Mouse (Mus musculus): Measurements from ENCODE around the gene Npff. TPM values are rescaled to one million over a fixed set of nuclear protein-coding genes. Genes with fewer than 3 reads are reported as not detected.

Gene Npff
- polyA plus RNA-seq, 1 experiment from 2014 or later = 2.0 TPM

- WGBS = under 1% methylated on average over 43 of the region's 43 CpGs
- Histone ChIP-seq H3K4me2 (ENCODE audit: low read depth, low read length) (peak within 1 kb of the TSS; percentile 86), H3K4me3 (replicated peaks; ENCODE audit: low read length) (peak within 1 kb of the TSS; percentile 57), H3K27me3 (ENCODE audit: control insufficient read depth, insufficient read depth, low read length) (no peaks in the 10 kb centered on the region), H3K4me1 (ENCODE audit: control insufficient read depth, insufficient read depth, low read length) (peaks cover 37% of the 10 kb centered on the region), H3K36me3 (ENCODE audit: control insufficient read depth, insufficient read depth, low read length) (no peaks in the 10 kb centered on the region), H3K9me3 (replicated peaks; ENCODE audit: control insufficient read depth, low read length) (no peaks in the 10 kb centered on the region), H3K27ac (ENCODE audit: low read length) (peak within 1 kb of the TSS; percentile 81), H3K9ac (ENCODE audit: low read length) (peak within 1 kb of the TSS; percentile 75)
- ATAC-seq (ENCODE audit: insufficient read depth, low FRiP score) = no peak
These were observed 7.9 kb downstream of the Npff start, which contains the start of gene Map3k12 for GRCm38 (mm10) chr15:102516728-102517404. Map3k12 (minus strand) TSS chr15:102517064.

GRCm38 (mm10) chr15:102516293-102516692, 8.4 kb downstream of the Npff start:
- H3K9me3 ChIP-seq (replicated peaks; ENCODE audit: control insufficient read depth, low read length) = no peaks in the 10 kb centered on the region
- 2% methylated on average over 12 of the region's 12 CpGs for WGBS
- ATAC-seq (ENCODE audit: insufficient read depth, low FRiP score) = no peak

GRCm38 (mm10) chr15:102515791-102516190, 9.0 kb downstream of the Npff start:
- H3K27ac ChIP-seq (ENCODE audit: low read length) = no peak overlapping the region
- H3K4me2 ChIP-seq (ENCODE audit: low read depth, low read length) = peak overlapping the region; percentile 86
- H3K36me3 ChIP-seq (ENCODE audit: control insufficient read depth, insufficient read depth, low read length) = no peaks in the 10 kb centered on the region
- H3K4me3 ChIP-seq (replicated peaks; ENCODE audit: low read length) = peak overlapping the region; percentile 57
- H3K27me3 ChIP-seq (ENCODE audit: control insufficient read depth, insufficient read depth, low read length) = no peaks in the 10 kb centered on the region
- WGBS = 30% methylated on average over 4 of the region's 4 CpGs
- H3K4me1 ChIP-seq (ENCODE audit: control insufficient read depth, insufficient read depth, low read length) = peaks cover 46% of the 10 kb centered on the region
- no peak for ATAC-seq (ENCODE audit: insufficient read depth, low FRiP score)
- H3K9ac ChIP-seq (ENCODE audit: low read length) = peak overlapping the region; percentile 75; the same call in 1 of the 2 replicates
- H3K9me3 ChIP-seq (replicated peaks; ENCODE audit: control insufficient read depth, low read length) = no peaks in the 10 kb centered on the region

More at GRCm38 (mm10) chr15:102516293-102516692, 8.4 kb downstream of the Npff start:
- Histone ChIP-seq H3K4me1 (ENCODE audit: control insufficient read depth, insufficient read depth, low read length) (peaks cover 42% of the 10 kb centered on the region), H3K27me3 (ENCODE audit: control insufficient read depth, insufficient read depth, low read length) (no peaks in the 10 kb centered on the region), H3K4me2 (ENCODE audit: low read depth, low read length) (peak overlapping the region; percentile 86), H3K36me3 (ENCODE audit: control insufficient read depth, insufficient read depth, low read length) (no peaks in the 10 kb centered on the region), H3K4me3 (replicated peaks; ENCODE audit: low read length) (peak overlapping the region; percentile 57), H3K9ac (ENCODE audit: low read length) (peak overlapping the region; percentile 75), H3K27ac (ENCODE audit: low read length) (peak overlapping the region; percentile 81; the same call in 1 of the 2 replicates)

- ATAC-seq (ENCODE audit: insufficient read depth, low FRiP score) = no peak
- 90% methylated on average over 2 of the region's 2 CpGs for WGBS
- no peaks in the 10 kb centered on the region for H3K36me3 ChIP-seq (ENCODE audit: control insufficient read depth, insufficient read depth, low read length)
- H3K27ac ChIP-seq (ENCODE audit: low read length) = no peak overlapping the region
- no peaks in the 10 kb centered on the region for H3K27me3 ChIP-seq (ENCODE audit: control insufficient read depth, insufficient read depth, low read length)
- no peak overlapping the region for H3K4me3 ChIP-seq (replicated peaks; ENCODE audit: low read length)
- no peak overlapping the region for H3K4me2 ChIP-seq (ENCODE audit: low read depth, low read length)
- no peak overlapping the region for H3K9ac ChIP-seq (ENCODE audit: low read length)
- H3K9me3 ChIP-seq (replicated peaks; ENCODE audit: control insufficient read depth, low read length) = no peaks in the 10 kb centered on the region
- H3K4me1 ChIP-seq (ENCODE audit: control insufficient read depth, insufficient read depth, low read length) = peaks cover 42% of the 10 kb centered on the region
These were observed 9.5 kb downstream of the Npff start for GRCm38 (mm10) chr15:102515261-102515660.

GRCm38 (mm10) chr15:102513004-102513403, 11.7 kb downstream of the Npff start:
- 83% methylated on average over 3 of the region's 3 CpGs for WGBS
- Histone ChIP-seq H3K4me2 (ENCODE audit: low read depth, low read length) (no peak overlapping the region), H3K9ac (ENCODE audit: low read length) (no peak overlapping the region), H3K9me3 (replicated peaks; ENCODE audit: control insufficient read depth, low read length) (no peaks in the 10 kb centered on the region), H3K4me1 (ENCODE audit: control insufficient read depth, insufficient read depth, low read length) (peaks cover 38% of the 10 kb centered on the region), H3K36me3 (ENCODE audit: control insufficient read depth, insufficient read depth, low read length) (no peaks in the 10 kb centered on the region), H3K27me3 (ENCODE audit: control insufficient read depth, insufficient read depth, low read length) (no peaks in the 10 kb centered on the region), H3K4me3 (replicated peaks; ENCODE audit: low read length) (no peak overlapping the region), H3K27ac (ENCODE audit: low read length) (no peak overlapping the region)
- no peak for ATAC-seq (ENCODE audit: insufficient read depth, low FRiP score)

GRCm38 (mm10) chr15:102512471-102512870, 12.3 kb downstream of the Npff start:
- Histone ChIP-seq H3K27ac (ENCODE audit: low read length) (no peak overlapping the region), H3K36me3 (ENCODE audit: control insufficient read depth, insufficient read depth, low read length) (no peaks in the 10 kb centered on the region), H3K9ac (ENCODE audit: low read length) (no peak overlapping the region), H3K4me2 (ENCODE audit: low read depth, low read length) (no peak overlapping the region), H3K9me3 (replicated peaks; ENCODE audit: control insufficient read depth, low read length) (no peaks in the 10 kb centered on the region), H3K27me3 (ENCODE audit: control insufficient read depth, insufficient read depth, low read length) (no peaks in the 10 kb centered on the region), H3K4me1 (ENCODE audit: control insufficient read depth, insufficient read depth, low read length) (peaks cover 38% of the 10 kb centered on the region), H3K4me3 (replicated peaks; ENCODE audit: low read length) (no peak overlapping the region)
- ATAC-seq (ENCODE audit: insufficient read depth, low FRiP score) = no peak

GRCm38 (mm10) chr15:102512010-102512409, 12.7 kb downstream of the Npff start:
- no peak for ATAC-seq (ENCODE audit: insufficient read depth, low FRiP score)
- no peak overlapping the region for H3K9ac ChIP-seq (ENCODE audit: low read length)
- no peak overlapping the region for H3K4me3 ChIP-seq (replicated peaks; ENCODE audit: low read length)
- H3K27me3 ChIP-seq (ENCODE audit: control insufficient read depth, insufficient read depth, low read length) = no peaks in the 10 kb centered on the region
- H3K4me1 ChIP-seq (ENCODE audit: control insufficient read depth, insufficient read depth, low read length) = peaks cover 38% of the 10 kb centered on the region
- H3K4me2 ChIP-seq (ENCODE audit: low read depth, low read length) = no peak overlapping the region
- 45% methylated on average over 5 of the region's 5 CpGs for WGBS
- no peaks in the 10 kb centered on the region for H3K36me3 ChIP-seq (ENCODE audit: control insufficient read depth, insufficient read depth, low read length)
- H3K9me3 ChIP-seq (replicated peaks; ENCODE audit: control insufficient read depth, low read length) = no peaks in the 10 kb centered on the region
- peak overlapping the region; percentile 80; the same call in 1 of the 2 replicates for H3K27ac ChIP-seq (ENCODE audit: low read length)

GRCm38 (mm10) chr15:102511285-102511833, 13.4 kb downstream of the Npff start:
- no peaks in the 10 kb centered on the region for H3K9me3 ChIP-seq (replicated peaks; ENCODE audit: control insufficient read depth, low read length)
- no peaks in the 10 kb centered on the region for H3K27me3 ChIP-seq (ENCODE audit: control insufficient read depth, insufficient read depth, low read length)
- H3K4me1 ChIP-seq (ENCODE audit: control insufficient read depth, insufficient read depth, low read length) = peaks cover 38% of the 10 kb centered on the region
- ATAC-seq (ENCODE audit: insufficient read depth, low FRiP score) = no peak
- peak overlapping the region; percentile 70 for H3K4me3 ChIP-seq (replicated peaks; ENCODE audit: low read length)
- WGBS = 14% methylated on average over 6 of the region's 6 CpGs
- peak overlapping the region; percentile 76 for H3K9ac ChIP-seq (ENCODE audit: low read length)
- peak overlapping the region; percentile 95 for H3K4me2 ChIP-seq (ENCODE audit: low read depth, low read length)
- H3K36me3 ChIP-seq (ENCODE audit: control insufficient read depth, insufficient read depth, low read length) = no peaks in the 10 kb centered on the region
- peak overlapping the region; percentile 80 for H3K27ac ChIP-seq (ENCODE audit: low read length)

GRCm38 (mm10) chr15:102510590-102511284, 14.0 kb downstream of the Npff start:
- H3K27ac ChIP-seq (ENCODE audit: low read length) = peak overlapping the region; percentile 85
- no peaks in the 10 kb centered on the region for H3K9me3 ChIP-seq (replicated peaks; ENCODE audit: control insufficient read depth, low read length)
- peak overlapping the region; percentile 76 for H3K9ac ChIP-seq (ENCODE audit: low read length)
- peak; percentile 95 for ATAC-seq (ENCODE audit: insufficient read depth, low FRiP score)
- peaks cover 32% of the 10 kb centered on the region for H3K4me1 ChIP-seq (ENCODE audit: control insufficient read depth, insufficient read depth, low read length)
- no peaks in the 10 kb centered on the region for H3K27me3 ChIP-seq (ENCODE audit: control insufficient read depth, insufficient read depth, low read length)
- peak overlapping the region; percentile 70 for H3K4me3 ChIP-seq (replicated peaks; ENCODE audit: low read length)
- no peaks in the 10 kb centered on the region for H3K36me3 ChIP-seq (ENCODE audit: control insufficient read depth, insufficient read depth, low read length)
- H3K4me2 ChIP-seq (ENCODE audit: low read depth, low read length) = peak overlapping the region; percentile 95
- WGBS = 1% methylated on average over 34 of the region's 34 CpGs
